Mouse (Mus musculus) midbrain, embryonic 14.5 days (tissue): ENCODE measurements around the gene Fis1. TPM values are rescaled to one million over a fixed set of nuclear protein-coding genes. Genes with fewer than 3 reads are reported as not detected.

Experiments
- microRNA counts: library from miRNA; unstranded; fragments of <30 nt; microRNA quantifications from one replicate; lab custom pipeline; 2016
- microRNA-seq: library from miRNA; unstranded; fragments of <30 nt; microRNA quantifications from one replicate; pipeline ENCODE4, GENCODE M21; 2016
- polyA plus RNA-seq: library from polyadenylated mRNA; unstranded; fragments of >200 nt; fragmentation: Nextera tagmentation; extraction: Ambion mirVana; gene quantifications from 2 replicates; pipeline ENCODE4 v1.2.1, GENCODE M21; 2014

Gene Fis1
- polyA plus RNA-seq, 1 experiment from 2014 or later, result 440 TPM

MicroRNAs encoded within 50 kb of the gene (microRNA counts, 519-probe panel; counts per million panel counts)
- not detected for microRNA mmu-miR-702 (lab: Ali Mortazavi, UCI)

Small RNAs within 50 kb of the gene (microRNA-seq; reads per million reads assigned to microRNA genes)
- 144 reads per million, percentile 60 among the genes with 10 or more reads in this experiment for gene Mir702

Other genes starting within 250 kb of the Fis1 start
- gene Col26a1, start 70.1 kb upstream of the Fis1 start, polyA plus RNA-seq, result 8.3 and 16.2 TPM in 2 replicates
- gene Ift22, start 45.1 kb upstream of the Fis1 start, polyA plus RNA-seq, result 133 and 143 TPM in 2 replicates
- gene Cldn15, start 13.3 kb downstream of the Fis1 start, polyA plus RNA-seq, result 0.13 and 0.31 TPM in 2 replicates
- gene Plod3, start 33.7 kb downstream of the Fis1 start, polyA plus RNA-seq, result 25.8 and 28.1 TPM in 2 replicates
- gene Znhit1, start 34.7 kb downstream of the Fis1 start, polyA plus RNA-seq, result 94.0 and 117 TPM in 2 replicates
- gene Vgf, start 73.1 kb downstream of the Fis1 start, polyA plus RNA-seq, result 4.8 and 6.9 TPM in 2 replicates
- gene Ap1s1, start 92.9 kb downstream of the Fis1 start, polyA plus RNA-seq, result 214 and 238 TPM in 2 replicates
- gene Serpine1, start 119.0 kb downstream of the Fis1 start, polyA plus RNA-seq, result 0.26 and 0.28 TPM in 2 replicates
- gene Trim56, start 162.9 kb downstream of the Fis1 start, polyA plus RNA-seq, result 1.5 and 2.8 TPM in 2 replicates
- not detected in 2 replicates for gene Muc3, start 196.0 kb downstream of the Fis1 start, polyA plus RNA-seq